Mouse (Mus musculus) urinary bladder, postnatal 14 days (tissue): Measurements from ENCODE around the gene Gm20683.
"Not testable (repeated sequence)": the region's sequence is repeated elsewhere in the genome, so short reads cannot be mapped to it uniquely, and the experiment has no call there.

Source experiments
- DNase-seq: peaks from one replicate; pipeline ENCODE4 v3.0.0; 2021; ENCODE audit warnings: low spot score

Gm20683 gene

GRCm38 (mm10) chr17:25874148-25874720 is 32.7 kb upstream of the Gm20683 start:
- DNase-seq: no peak

- DNase-seq: no peak
Observed at GRCm38 (mm10) chr17:25873405-25874147, 32.0 kb upstream of the Gm20683 start.

GRCm38 (mm10) chr17:25872676-25873075 is 31.1 kb upstream of the Gm20683 start:
- DNase-seq: no peak

GRCm38 (mm10) chr17:25871566-25871965 is 30.0 kb upstream of the Gm20683 start:
- DNase-seq: not testable (repeated sequence)

GRCm38 (mm10) chr17:25869954-25870353 is 28.4 kb upstream of the Gm20683 start:
- DNase-seq: no peak

- DNase-seq: no peak
Observed at GRCm38 (mm10) chr17:25869498-25869897, 27.9 kb upstream of the Gm20683 start.

- DNase-seq: peak; percentile 82
Observed at GRCm38 (mm10) chr17:25868601-25869191, 27.1 kb upstream of the Gm20683 start, which contains the start of gene Mcrip2. Gene Mcrip2 (minus strand): TSS chr17:25868764.

GRCm38 (mm10) chr17:25867836-25868600 is 26.5 kb upstream of the Gm20683 start:
- peak; percentile 48 for DNase-seq

- no peak for DNase-seq
Observed at GRCm38 (mm10) chr17:25867509-25867835, 25.9 kb upstream of the Gm20683 start.

GRCm38 (mm10) chr17:25866172-25866571 is 24.6 kb upstream of the Gm20683 start:
- DNase-seq: no peak

GRCm38 (mm10) chr17:25865288-25865687 is 23.7 kb upstream of the Gm20683 start:
- DNase-seq: no peak

GRCm38 (mm10) chr17:25864311-25864710 is 22.7 kb upstream of the Gm20683 start:
- no peak for DNase-seq

GRCm38 (mm10) chr17:25863681-25864080 is 22.1 kb upstream of the Gm20683 start:
- DNase-seq: no peak

GRCm38 (mm10) chr17:25861704-25862612 is 20.4 kb upstream of the Gm20683 start:
- no peak for DNase-seq

GRCm38 (mm10) chr17:25860832-25861703 is 19.5 kb upstream of the Gm20683 start, which contains the start of gene Wdr90:
Gene Wdr90 (minus strand): TSS chr17:25861501.
- DNase-seq: peak; percentile 91

- no peak for DNase-seq
Observed at GRCm38 (mm10) chr17:25860229-25860628, 18.7 kb upstream of the Gm20683 start.

GRCm38 (mm10) chr17:25844396-25844901 is 2.9 kb upstream of the Gm20683 start, which contains the start of gene Rhot2:
Gene Rhot2 (minus strand): TSS chr17:25844851.
- peak; percentile 97 for DNase-seq

- DNase-seq: peak; percentile 41
Observed at GRCm38 (mm10) chr17:25843636-25844395, 2.3 kb upstream of the Gm20683 start.

GRCm38 (mm10) chr17:25843122-25843521 is 1.6 kb upstream of the Gm20683 start:
- no peak for DNase-seq
